Mouse (Mus musculus) megakaryocyte, embryonic 14.5 days (primary cell): ENCODE results near the gene Gzmn. TPM values are rescaled to one million over a fixed set of nuclear protein-coding genes. Genes with fewer than 3 reads are reported as not detected.
"Not testable (repeated sequence)": the region's sequence is repeated elsewhere in the genome, so short reads cannot be mapped to it uniquely, and the experiment has no call there.

Source experiments
- H3K27me3 ChIP-seq: replicated peaks from 2 replicates; pipeline ENCODE3; 2012; ENCODE audit warnings: inconsistent platforms
- H3K36me3 ChIP-seq: replicated peaks from 2 replicates; pipeline ENCODE3; 2012; ENCODE audit warnings: low read length, inconsistent platforms, mixed read lengths
- H3K4me1 ChIP-seq: 2 replicates; pipeline ENCODE4 v1.6.1; 2012; ENCODE audit warnings: inconsistent platforms
- H3K4me3 ChIP-seq: replicated peaks from 2 replicates; pipeline ENCODE3; 2012; ENCODE audit warnings: moderate library complexity, mild to moderate bottlenecking, inconsistent platforms
- H3K9me3 ChIP-seq: 2 replicates; pipeline ENCODE4 v1.6.1; 2012; ENCODE audit warnings: inconsistent platforms
- FLI1 ChIP-seq: IDR thresholded peaks from 2 replicates; pipeline ENCODE4 v1.6.1; 2012; ENCODE audit warnings: low read length, inconsistent platforms, mixed read lengths
- GATA1 ChIP-seq: IDR thresholded peaks from 3 replicates; pipeline ENCODE4 v1.6.1; 2012; ENCODE audit warnings: mixed read lengths, low read length, inconsistent platforms, borderline replicate concordance
- polyA plus RNA-seq: library from polyadenylated mRNA; stranded (reverse); fragments of >175 nt; gene quantifications from 2 replicates; pipeline ENCODE4 v1.2.3, GENCODE M21; 2012; ENCODE audit warnings: low replicate concordance; ENCODE audit not compliant: insufficient read depth

The Gzmn gene
- not detected in 2 replicates for polyA plus RNA-seq

- Histone ChIP-seq H3K4me1 (peaks cover 4% of the 10 kb centered on the region; the same call in 1 of the 2 replicates), H3K27me3 (peaks cover 12% of the 10 kb centered on the region), H3K4me3 (no peak within 1 kb of the TSS), H3K9me3 (no peaks in the 10 kb centered on the region), H3K36me3 (no peaks in the 10 kb centered on the region)
- TF ChIP-seq GATA1 = no peak
- no peak for TF ChIP-seq FLI1
Measured at GRCm38 (mm10) chr14:56174499-56174898, at the start of gene Gzmn. TSS of gene Gzmn (minus strand) at chr14:56174599.

GRCm38 (mm10) chr14:56211317-56211716 is 36.9 kb upstream of the Gzmn start, which contains the start of gene Gzmf:
TSS of gene Gzmf (minus strand) at chr14:56211417.
- Histone ChIP-seq H3K4me1 (no peaks in the 10 kb centered on the region), H3K4me3 (no peak within 1 kb of the TSS), H3K27me3 (peaks cover 5% of the 10 kb centered on the region), H3K9me3 (no peaks in the 10 kb centered on the region), H3K36me3 (no peaks in the 10 kb centered on the region)
- TF ChIP-seq GATA1 (no peak), FLI1 (no peak)

DNA sequence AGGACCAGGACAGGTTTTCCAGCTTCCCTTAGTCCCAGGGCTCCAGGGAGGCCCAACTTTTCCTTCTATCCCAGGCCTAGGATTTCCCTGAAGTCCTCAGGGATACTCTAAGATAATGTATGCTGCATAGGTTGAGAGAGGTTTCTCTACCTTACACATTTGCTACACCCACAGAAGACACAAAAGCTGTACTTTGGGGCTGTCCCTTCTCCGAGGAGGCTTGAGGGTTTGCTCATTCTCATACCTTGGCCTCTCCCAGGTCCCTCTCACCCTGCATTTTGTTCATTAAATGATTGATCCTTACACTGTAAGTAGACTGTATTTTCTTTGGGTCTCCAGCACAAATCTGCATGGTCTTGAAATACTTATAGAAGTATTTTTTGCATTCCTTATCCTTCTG is 31.2 kb upstream of the Gzmn start:
- TF ChIP-seq FLI1 = no peak
- TF ChIP-seq GATA1 = no peak
- Histone ChIP-seq H3K4me3 (no peak overlapping the region), H3K27me3 (peaks cover 7% of the 10 kb centered on the region), H3K4me1 (no peaks in the 10 kb centered on the region), H3K36me3 (no peaks in the 10 kb centered on the region), H3K9me3 (no peaks in the 10 kb centered on the region)

GRCm38 (mm10) chr14:56205021-56205420 is 30.6 kb upstream of the Gzmn start:
- not testable (repeated sequence) for H3K4me1 ChIP-seq, H3K36me3 ChIP-seq, H3K4me3 ChIP-seq, H3K9me3 ChIP-seq, H3K27me3 ChIP-seq

- Histone ChIP-seq H3K27me3 (peaks cover 7% of the 10 kb centered on the region), H3K9me3 (no peaks in the 10 kb centered on the region), H3K36me3 (no peaks in the 10 kb centered on the region), H3K4me3 (no peak overlapping the region), H3K4me1 (no peaks in the 10 kb centered on the region)
- TF ChIP-seq FLI1 (no peak), GATA1 (no peak)
Measured at GRCm38 (mm10) chr14:56203975-56204374, 29.6 kb upstream of the Gzmn start.

- H3K27me3 ChIP-seq = peaks cover 9% of the 10 kb centered on the region
- H3K4me3 ChIP-seq = peak overlapping the region; percentile 64
- H3K9me3 ChIP-seq = 0 out of 2 replicates have a peak, but pooled peaks cover 3% of the 10 kb centered on the region
- no peaks in the 10 kb centered on the region for H3K36me3 ChIP-seq
- TF ChIP-seq GATA1 = no peak
- no peak for TF ChIP-seq FLI1
- H3K4me1 ChIP-seq = no peaks in the 10 kb centered on the region; the same call in 1 of the 2 replicates
Measured at GRCm38 (mm10) chr14:56186946-56187345, 12.5 kb upstream of the Gzmn start.

DNA sequence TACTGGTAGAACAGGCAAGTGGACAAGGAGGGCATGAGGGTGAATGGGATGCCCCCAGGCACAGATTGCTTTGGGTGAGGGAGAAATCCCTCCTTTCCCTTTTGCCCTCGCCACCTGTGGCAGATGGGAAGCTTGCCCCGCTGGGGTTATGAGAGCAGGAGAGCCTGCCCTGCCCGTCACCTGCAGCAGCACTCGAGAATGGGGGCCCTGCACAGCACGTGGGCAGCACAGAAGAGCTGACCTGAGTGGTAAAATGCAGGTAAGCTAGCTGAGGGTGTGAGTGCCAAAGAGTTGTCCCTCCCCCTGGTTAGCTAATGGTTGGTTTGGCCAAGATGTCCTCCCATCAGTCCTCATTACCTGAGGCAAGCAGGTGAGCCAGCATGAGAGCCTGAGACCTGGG is 12.1 kb upstream of the Gzmn start:
- Histone ChIP-seq H3K36me3 (no peaks in the 10 kb centered on the region), H3K27me3 (peaks cover 9% of the 10 kb centered on the region), H3K4me1 (no peaks in the 10 kb centered on the region; the same call in 1 of the 2 replicates), H3K4me3 (no peak overlapping the region), H3K9me3 (0 out of 2 replicates have a peak, but pooled peaks cover 3% of the 10 kb centered on the region)
- TF ChIP-seq GATA1 (no peak), FLI1 (no peak)

GRCm38 (mm10) chr14:56177651-56178050 is 3.3 kb upstream of the Gzmn start:
- H3K36me3 ChIP-seq, H3K27me3 ChIP-seq, H3K4me3 ChIP-seq, H3K4me1 ChIP-seq, H3K9me3 ChIP-seq: not testable (repeated sequence)

- H3K36me3 ChIP-seq = no peaks in the 10 kb centered on the region
- H3K4me3 ChIP-seq = no peak overlapping the region
- H3K9me3 ChIP-seq = no peaks in the 10 kb centered on the region
- no peak for TF ChIP-seq FLI1
- H3K27me3 ChIP-seq = peaks cover 7% of the 10 kb centered on the region
- H3K4me1 ChIP-seq = peaks cover 4% of the 10 kb centered on the region; the same call in 1 of the 2 replicates
Measured at GRCm38 (mm10) chr14:56173396-56173795, 1.0 kb downstream of the Gzmn start.

GRCm38 (mm10) chr14:56172744-56173143 is 1.7 kb downstream of the Gzmn start:
- Histone ChIP-seq H3K9me3 (no peaks in the 10 kb centered on the region), H3K27me3 (peaks cover 7% of the 10 kb centered on the region), H3K36me3 (no peaks in the 10 kb centered on the region), H3K4me1 (peaks cover 4% of the 10 kb centered on the region; the same call in 1 of the 2 replicates), H3K4me3 (no peak overlapping the region)
- TF ChIP-seq FLI1 = no peak
- no peak for TF ChIP-seq GATA1

GRCm38 (mm10) chr14:56168009-56168408 is 6.4 kb downstream of the Gzmn start:
- no peak overlapping the region for H3K4me3 ChIP-seq
- TF ChIP-seq FLI1 (no peak), GATA1 (no peak)
- no peaks in the 10 kb centered on the region for H3K36me3 ChIP-seq
- H3K9me3 ChIP-seq = no peaks in the 10 kb centered on the region
- H3K27me3 ChIP-seq = peaks cover 11% of the 10 kb centered on the region
- H3K4me1 ChIP-seq = no peaks in the 10 kb centered on the region
